Mouse (Mus musculus): ENCODE measurements around the gene Esrrg.

DNA sequence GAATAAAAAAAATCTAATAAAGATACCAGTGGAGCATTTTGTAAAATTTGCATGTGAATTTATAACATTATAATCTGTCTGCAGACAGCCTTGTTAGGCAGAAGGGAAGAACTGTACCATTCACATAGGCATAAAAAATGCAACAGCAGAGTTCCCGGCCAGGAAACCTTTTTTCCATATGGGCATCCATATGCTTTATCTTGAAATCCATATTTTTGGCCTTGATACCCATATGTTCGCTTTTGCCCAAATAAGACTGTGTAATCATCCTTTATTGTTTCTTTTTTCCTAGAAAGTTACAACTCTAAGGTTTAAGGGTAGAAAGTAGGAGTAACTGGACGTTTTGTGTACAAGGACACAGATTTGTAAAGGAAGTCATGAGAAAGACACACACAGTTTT is 226.0 kb downstream of the Esrrg start:
- TF ChIP-seq GATA1 (IDR thresholded peaks at IDR 0.05; ENCODE audit: low read length) (no peak), TAL1 (IDR thresholded peaks at IDR 0.05; ENCODE audit: low read length) (no peak)
